Mouse (Mus musculus) gastrocnemius, adult 18-20 months (tissue): ENCODE data around the gene Ripor2. TPM values are rescaled to one million over a fixed set of nuclear protein-coding genes. Genes with fewer than 3 reads are reported as not detected.

ENCODE experiments used
- DNase-seq: peaks from one replicate; pipeline ENCODE4 v3.0.0; 2021; ENCODE audit warnings: low spot score
- total RNA-seq, 2 experiments: library from RNA; stranded (reverse); gene quantifications; 2 replicates each; pipeline ENCODE4 v1.2.3; 2021

Ripor2 gene
- total RNA-seq, 2 experiments from 2014 or later, result 2.9 to 5.2 TPM

- no peak for DNase-seq
Observed at GRCm38 (mm10) chr13:24580759-24581158, 1.2 kb upstream of the Ripor2 start.

GRCm38 (mm10) chr13:24584403-24584802, 2.4 kb downstream of the Ripor2 start:
- DNase-seq, result no peak

DNA sequence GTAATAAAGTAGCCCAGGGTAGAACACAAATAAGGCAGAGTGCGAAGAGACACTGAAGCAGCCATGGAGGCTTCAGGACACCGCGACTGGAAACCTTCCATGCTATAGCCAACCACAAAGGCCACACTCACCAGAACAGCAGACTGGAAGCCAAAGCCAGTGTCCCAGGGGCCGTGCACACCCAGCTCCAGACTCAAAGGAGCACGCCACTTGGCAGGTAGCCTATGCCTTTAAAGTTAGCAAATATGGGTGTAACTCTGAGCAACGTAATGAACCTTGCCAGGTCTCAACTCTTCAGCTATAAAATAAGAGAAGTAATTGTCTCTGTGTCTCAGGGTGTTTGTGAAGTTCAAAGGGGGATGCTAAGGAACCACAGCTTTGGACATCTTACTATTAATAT, 2.9 kb downstream of the Ripor2 start:
- DNase-seq, result no peak

DNA sequence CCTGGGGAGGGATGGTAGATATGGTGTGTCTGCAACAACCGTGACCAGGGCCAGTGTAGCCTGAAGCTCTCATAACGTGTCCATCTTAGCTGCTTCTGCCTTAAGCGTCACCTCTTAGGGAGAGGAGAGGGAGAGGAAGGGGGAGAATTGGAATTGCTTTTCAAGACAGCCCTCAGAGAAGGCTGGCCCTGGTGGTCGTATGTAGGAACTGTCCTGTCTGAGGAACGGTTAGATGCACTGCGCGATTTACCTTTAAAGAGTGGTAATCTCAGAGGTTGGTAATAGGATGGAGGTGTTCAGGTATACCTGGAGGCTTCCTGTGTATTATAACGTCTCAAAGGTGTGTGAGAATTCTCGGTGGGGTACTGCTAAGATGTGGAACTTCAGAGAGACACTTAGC, 3.4 kb downstream of the Ripor2 start:
- DNase-seq, result no peak

DNA sequence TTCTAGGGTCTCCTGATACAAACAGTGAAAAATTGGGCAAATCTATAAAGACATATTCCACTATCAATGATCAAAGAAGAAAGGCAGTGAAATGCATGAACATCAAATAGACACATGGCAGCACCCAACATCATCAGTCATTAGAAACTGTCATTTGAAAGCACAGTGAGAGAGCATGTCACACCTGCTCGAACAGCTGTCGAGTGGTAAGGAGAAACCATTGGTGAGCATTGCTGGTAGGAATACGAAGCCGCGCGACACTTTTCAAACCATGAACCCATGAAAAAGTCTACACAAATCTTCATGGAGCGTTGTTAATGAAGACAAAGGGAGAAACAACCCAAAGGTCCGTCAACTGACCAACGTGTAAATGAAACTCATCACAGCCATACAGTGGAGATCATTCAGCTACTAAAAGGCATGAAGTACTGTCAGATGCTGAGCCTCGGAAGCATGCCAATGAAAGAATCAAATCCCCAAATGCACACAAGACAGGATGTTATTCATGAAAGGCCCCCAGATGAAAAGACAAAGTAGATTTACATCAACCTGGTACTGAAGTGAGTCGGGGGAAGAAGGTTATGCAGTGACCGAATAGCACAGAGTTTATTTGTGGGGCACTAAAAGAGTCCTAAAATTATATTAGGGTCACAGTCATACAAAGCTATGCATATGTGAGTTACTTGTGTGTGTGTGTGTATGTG, 5.4 kb downstream of the Ripor2 start:
- DNase-seq, result no peak

DNA sequence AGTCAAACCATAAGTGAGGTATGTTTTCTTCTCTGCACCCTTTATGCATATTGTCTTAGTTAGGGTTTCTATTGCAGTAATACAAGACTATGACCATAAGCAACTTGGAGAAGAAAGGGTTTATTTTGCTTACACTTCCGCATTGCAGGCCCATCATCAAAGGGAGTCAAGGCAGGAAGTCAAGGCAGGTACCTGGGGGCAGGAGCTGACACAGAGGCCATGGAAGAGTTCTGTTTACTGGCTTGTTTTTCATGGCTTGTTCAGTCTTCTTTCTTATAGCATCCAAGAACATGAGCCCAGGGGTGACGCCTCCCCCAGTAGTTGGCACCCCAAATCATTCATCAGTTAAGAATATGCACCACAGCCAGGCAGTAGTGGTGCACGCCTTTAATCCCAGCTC, 6.6 kb downstream of the Ripor2 start:
- DNase-seq, result no peak

- DNase-seq, result no peak
Observed at GRCm38 (mm10) chr13:24591737-24592136, 9.7 kb downstream of the Ripor2 start.

DNA sequence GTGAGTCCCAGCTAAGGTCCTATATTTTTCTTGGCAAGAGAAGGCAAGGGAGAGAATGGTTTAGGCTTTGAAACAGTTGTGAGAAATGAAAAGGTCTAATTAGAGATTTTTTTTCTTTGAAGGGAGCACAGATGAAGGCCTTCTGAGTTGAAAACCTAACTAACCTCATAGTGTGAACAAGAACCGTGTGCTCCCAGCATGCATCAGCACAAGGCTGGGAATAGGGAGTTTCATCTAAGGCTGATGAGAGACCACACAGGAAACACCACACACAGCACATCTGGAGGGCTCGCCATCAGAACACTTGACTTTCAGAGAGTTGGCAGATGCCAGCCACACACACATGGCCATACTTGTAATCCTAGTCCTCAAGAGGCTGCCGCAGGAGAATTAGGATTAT, 12.3 kb downstream of the Ripor2 start:
- no peak for DNase-seq

- no peak for DNase-seq
Observed at GRCm38 (mm10) chr13:24599631-24600041, 17.6 kb downstream of the Ripor2 start.

- no peak for DNase-seq
Observed at GRCm38 (mm10) chr13:24602978-24603377, 21.0 kb downstream of the Ripor2 start.

DNA sequence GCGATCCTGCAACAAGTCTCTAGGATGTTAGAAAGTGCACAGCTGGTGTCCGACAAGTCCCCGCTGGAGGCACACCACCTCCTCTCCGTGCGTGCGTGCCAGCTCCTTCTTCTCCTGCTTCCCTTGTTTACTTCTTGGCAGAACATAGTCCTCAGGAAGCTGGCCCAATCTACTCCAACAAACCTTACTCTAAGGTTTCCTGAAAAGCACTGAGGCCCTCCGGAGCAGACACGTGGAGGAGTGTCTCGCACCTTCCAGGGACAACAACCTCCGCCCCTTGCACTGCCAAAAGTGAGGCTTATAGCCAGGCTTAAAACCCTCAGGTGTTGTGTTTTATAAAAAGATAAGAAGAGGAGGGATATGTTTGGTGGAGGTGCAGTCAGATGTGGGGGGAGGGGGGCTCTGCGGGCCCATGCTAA, 21.6 kb downstream of the Ripor2 start:
- no peak for DNase-seq

DNA sequence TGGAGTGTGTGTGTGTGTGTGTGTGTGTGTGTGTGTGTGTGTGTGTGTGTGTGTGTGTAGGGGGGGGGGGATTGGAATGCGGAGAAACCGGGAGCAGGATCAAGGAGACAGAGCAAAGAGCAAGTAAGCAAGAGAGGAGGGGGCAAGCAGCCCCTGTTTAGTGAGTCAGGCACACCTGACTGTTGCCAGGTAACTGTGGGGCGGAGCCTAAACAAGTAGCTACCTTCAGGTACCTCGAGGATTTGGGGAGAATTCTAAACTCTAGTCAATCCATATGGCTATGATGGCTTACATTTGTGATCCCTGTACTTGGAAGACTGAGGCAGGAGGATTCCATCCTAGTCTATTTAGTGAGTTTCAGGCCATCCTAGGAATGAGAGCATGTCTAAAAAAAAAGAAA, 22.1 kb downstream of the Ripor2 start:
- DNase-seq, result no peak

- DNase-seq, result no peak
Observed at GRCm38 (mm10) chr13:24604761-24605591, 23.0 kb downstream of the Ripor2 start.

DNA sequence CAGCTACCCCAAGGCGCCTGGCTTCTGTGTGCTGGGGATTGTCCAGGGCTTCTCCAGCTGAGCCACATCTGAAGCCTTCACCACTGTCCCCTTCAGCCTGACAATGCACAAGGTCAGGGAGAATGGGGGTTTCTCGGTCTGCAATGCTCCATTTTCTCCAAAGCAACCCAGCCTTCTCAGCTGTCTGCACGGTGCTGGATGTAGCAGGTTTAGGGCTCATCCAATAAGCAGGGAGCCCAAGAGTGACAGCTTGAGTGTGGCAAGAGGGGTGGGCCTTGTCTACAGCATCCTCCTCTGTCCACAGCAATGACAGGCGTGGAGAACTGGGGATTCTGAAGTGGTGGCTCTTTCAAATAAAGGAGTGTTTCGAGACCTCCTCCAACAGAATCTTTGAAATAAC, 23.8 kb downstream of the Ripor2 start:
- DNase-seq, result no peak

GRCm38 (mm10) chr13:24607961-24608360, 26.0 kb downstream of the Ripor2 start:
- no peak for DNase-seq

DNA sequence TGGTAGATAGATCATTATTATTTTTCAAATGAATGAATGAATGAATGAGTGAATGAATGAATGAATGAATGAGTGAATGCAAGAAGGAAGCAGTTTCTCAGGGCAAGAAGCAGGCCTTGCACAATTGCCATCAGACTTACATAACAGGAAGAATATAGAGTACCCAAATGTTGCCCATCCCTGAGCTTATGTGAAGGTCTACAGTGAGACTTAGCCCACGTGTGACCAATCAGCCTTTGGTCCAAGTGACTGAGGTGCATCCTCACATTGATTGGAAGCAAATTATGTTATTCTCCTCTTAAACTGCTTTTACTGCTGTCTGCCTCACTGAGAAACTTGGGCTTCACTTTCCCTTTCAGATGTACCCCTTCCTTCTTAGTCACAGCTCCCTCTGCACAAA, 26.7 kb downstream of the Ripor2 start:
- no peak for DNase-seq

- no peak for DNase-seq
Observed at GRCm38 (mm10) chr13:24610883-24611282, 28.9 kb downstream of the Ripor2 start.

- DNase-seq, result no peak
Observed at GRCm38 (mm10) chr13:24613031-24613430, 31.0 kb downstream of the Ripor2 start.

DNA sequence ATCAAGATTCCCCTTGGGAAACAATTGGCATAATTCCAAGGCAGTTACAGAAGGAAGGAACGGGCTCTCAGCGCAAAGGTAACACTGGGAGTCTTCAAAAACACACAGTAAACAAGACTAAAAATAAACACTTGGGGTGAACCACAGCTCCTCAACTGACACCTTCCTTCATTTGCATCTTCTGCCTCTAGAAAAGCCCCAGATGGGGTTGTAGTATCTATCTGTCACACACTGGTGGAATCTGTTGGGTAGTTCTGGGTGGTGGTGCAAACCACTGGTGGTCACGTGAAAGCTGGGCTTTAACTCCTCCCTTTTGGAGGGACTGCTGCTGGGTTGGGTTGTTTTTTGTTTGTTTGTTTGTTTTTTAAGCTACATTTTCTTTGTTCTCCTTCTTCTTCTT, 31.4 kb downstream of the Ripor2 start:
- no peak for DNase-seq

DNA sequence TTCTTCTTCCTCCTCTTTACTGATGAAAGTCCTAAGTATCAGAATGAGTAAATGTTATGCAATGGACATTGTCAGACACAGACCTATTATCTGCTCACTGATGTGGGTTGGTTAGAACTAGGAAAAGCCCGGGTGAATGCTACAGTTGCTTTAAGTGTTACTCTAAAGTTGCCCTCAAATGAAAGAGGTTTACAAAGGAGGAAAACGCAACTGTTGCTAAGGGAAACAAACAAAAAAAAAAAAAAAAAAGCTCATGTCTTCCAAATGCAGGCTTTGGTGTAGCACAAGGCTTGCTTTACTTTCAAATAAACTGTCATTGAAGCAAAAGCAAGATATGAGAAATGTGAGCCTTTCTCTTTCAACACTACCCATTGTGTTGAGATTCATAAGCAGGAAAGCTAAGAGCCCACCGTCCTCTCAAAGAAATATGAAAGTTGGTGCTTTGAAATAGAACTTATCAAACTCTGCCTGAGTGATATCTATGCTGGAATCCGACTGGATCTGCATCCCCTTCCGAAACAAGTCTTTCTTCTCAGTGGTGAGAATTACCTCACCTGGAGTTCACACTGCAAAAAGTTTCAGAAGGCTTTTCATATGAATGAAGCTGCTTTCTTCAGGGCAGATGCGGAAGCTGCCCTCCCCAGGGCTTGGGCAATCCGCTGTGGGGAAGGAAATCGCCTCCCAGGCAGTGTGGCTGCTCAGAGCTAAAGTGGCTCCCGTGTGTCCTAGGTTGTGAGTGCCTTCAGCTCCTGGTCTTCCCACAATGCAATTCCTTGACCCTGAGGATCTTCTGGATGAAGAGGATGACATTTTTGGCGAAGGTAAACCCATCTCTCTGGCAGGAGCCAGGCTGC, 32.2 kb downstream of the Ripor2 start:
- DNase-seq, result no peak

DNA sequence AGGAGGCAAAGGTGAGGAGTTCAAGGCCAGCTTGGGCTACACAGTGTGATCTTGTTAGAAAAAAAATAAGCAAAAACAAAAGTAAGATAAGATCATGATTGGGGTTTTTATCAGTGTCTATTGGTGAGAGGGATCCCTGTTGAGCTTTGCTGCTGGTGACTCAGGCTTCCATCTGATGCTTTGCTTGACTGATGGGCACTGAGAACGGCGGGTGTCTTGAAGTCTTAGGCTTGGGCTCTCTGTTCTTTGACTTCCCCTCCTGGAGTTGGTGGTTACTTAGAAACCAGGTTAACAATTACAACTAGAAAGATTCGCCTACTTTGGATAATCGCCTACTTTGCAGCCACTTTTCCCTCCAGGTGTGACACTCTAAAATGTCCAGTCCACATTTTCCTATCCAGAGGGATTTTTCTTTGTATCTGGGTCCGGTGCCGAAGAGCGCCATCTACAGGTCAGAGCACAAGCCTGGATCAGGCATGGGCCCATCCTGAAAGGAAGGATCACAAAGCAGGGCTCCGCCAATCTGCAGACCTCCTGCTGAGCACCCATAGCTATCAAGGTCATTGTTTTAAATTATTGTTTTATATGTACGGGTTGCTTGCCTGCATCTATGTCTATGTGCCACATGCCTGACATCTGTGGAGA, 34.1 kb downstream of the Ripor2 start:
- no peak for DNase-seq

DNA sequence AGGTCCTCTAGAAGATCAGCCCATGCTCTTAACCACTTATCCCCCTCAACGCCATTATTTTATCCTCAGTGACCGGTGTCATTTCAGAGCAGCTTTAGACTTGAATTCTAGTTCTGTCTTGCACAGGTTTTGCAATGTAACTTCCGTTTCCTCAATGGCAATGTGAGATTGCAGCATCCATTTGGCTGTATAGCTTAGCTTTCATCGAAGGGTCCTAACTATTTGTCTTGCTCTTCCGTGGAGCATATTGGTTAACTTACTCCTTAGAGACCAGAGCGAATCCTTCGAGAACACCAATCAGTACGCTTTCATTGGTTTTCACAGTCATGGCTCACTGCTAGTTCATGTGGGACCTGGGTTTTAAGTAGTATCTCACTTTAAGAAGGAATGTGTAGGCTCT, 34.7 kb downstream of the Ripor2 start:
- no peak for DNase-seq
